Mouse (Mus musculus): ENCODE data around the gene Slc35d3. TPM values are rescaled to one million over a fixed set of nuclear protein-coding genes. Genes with fewer than 3 reads are reported as not detected.

The Slc35d3 gene
- 0.42 and 0.75 TPM in 2 replicates for polyA plus RNA-seq (2012; ENCODE audit: low replicate concordance)

GRCm38 (mm10) chr10:19850998-19851691 is at the start of gene Slc35d3:
TSS of gene Slc35d3 (minus strand) at chr10:19851459.

Other genes starting within 250 kb of the Slc35d3 start
- not detected in 2 replicates for gene Il22ra2, start 229.5 kb downstream of the Slc35d3 start, polyA plus RNA-seq (2012; ENCODE audit: low replicate concordance)
- not detected in 2 replicates for gene Il20ra, start 138.9 kb downstream of the Slc35d3 start, polyA plus RNA-seq (2012; ENCODE audit: low replicate concordance)
- gene Pex7, start 56.2 kb upstream of the Slc35d3 start, polyA plus RNA-seq (2012; ENCODE audit: low replicate concordance) = 5.5 and 9.1 TPM in 2 replicates
- gene Map3k5, start 83.0 kb upstream of the Slc35d3 start, polyA plus RNA-seq (2012; ENCODE audit: low replicate concordance) = 1.3 TPM in 2 replicates

Data from leukemia stem cell, adult 10-12 weeks (primary cell).